Mouse (Mus musculus): Measurements from ENCODE around the gene A630001G21Rik. TPM values are rescaled to one million over a fixed set of nuclear protein-coding genes. Genes with fewer than 3 reads are reported as not detected.
A peak's percentile ranks its signal among the peaks of the same experiment; 100 is the strongest.

The A630001G21Rik gene
- total and polyA plus RNA-seq, 3 experiments = 15.4 to 24.0 TPM; not detected in 1

GRCm38 (mm10) chr1:85763386-85763785 lies 15.1 kb downstream of the A630001G21Rik start:
- Histone ChIP-seq H3K27me3 (ENCODE audit: control insufficient read depth in 1 of 2, insufficient read depth in 2 of 2, low read length in 2 of 2) (no peaks in the 10 kb centered on the region), H3K36me3 (ENCODE audit: control insufficient read depth in 1 of 2, insufficient read depth in 2 of 2, low read length in 2 of 2) (peaks cover 0 to 15% of the 10 kb centered on the region in 2 experiments; a peak in 2 of 4 replicates)
- peak; percentile 17 to 47; a peak in 3 of 4 replicates for TF ChIP-seq EP300 (IDR thresholded peaks at IDR 0.05; ENCODE audit: low read depth in 1 of 2, low read length in 2 of 2)
- TF ChIP-seq CTCF (IDR thresholded peaks at IDR 0.05 in 2 of 3, conservative IDR thresholded peaks at IDR 0.05 in 1 of 3; ENCODE audit: control insufficient read depth in 1 of 3, insufficient read depth in 1 of 3, low read depth in 2 of 3, low read length in 3 of 3, poor library complexity in 1 of 3, severe bottlenecking in 1 of 3) = no peak
- TF ChIP-seq HCFC1 (IDR thresholded peaks at IDR 0.05; ENCODE audit: low read depth, low read length) = no peak
- TF ChIP-seq CHD1 (IDR thresholded peaks at IDR 0.05; ENCODE audit: low read depth, low read length) = no peak
- TF ChIP-seq MEF2A (IDR thresholded peaks at IDR 0.05; ENCODE audit: extremely low read depth, insufficient replicate concordance, low read depth, low read length, poor library complexity, severe bottlenecking) = no peak
- TF ChIP-seq NRF1 (IDR thresholded peaks at IDR 0.05; ENCODE audit: insufficient read depth, low read depth, low read length, poor library complexity, severe bottlenecking) = no peak
- TF ChIP-seq MYB (IDR thresholded peaks at IDR 0.05; ENCODE audit: low read depth, low read length) = no peak
- 0 out of 2 replicates have a peak, but pooled peaks have one; percentile 9 for TF ChIP-seq ETS1 (IDR thresholded peaks at IDR 0.05; ENCODE audit: low read depth, low read length)
- TF ChIP-seq GATA1 (IDR thresholded peaks at IDR 0.05; ENCODE audit: low read depth, low read length) = peak; percentile 19; the same call in 1 of the 2 replicates
- TF ChIP-seq ELF1 (IDR thresholded peaks at IDR 0.05; ENCODE audit: low read depth, low read length) = no peak
- TF ChIP-seq ZKSCAN1 (IDR thresholded peaks at IDR 0.05; ENCODE audit: low read depth, low read length) = no peak
- no peak for TF ChIP-seq GABPA (IDR thresholded peaks at IDR 0.05; ENCODE audit: low read depth, low read length)
- TF ChIP-seq SIN3A (IDR thresholded peaks at IDR 0.05; ENCODE audit: low read length) = no peak
- TF ChIP-seq TAL1 (IDR thresholded peaks at IDR 0.05; ENCODE audit: low read length) = peak; percentile 16; the same call in 1 of the 2 replicates
- TF ChIP-seq E2F4 (IDR thresholded peaks at IDR 0.05; ENCODE audit: borderline replicate concordance, low read depth, low read length) = no peak
- peak; percentile 77 for TF ChIP-seq RCOR1 (IDR thresholded peaks at IDR 0.05; ENCODE audit: low read depth, low read length)
- TF ChIP-seq TBP (IDR thresholded peaks at IDR 0.05; ENCODE audit: low read depth, low read length) = no peak
- TF ChIP-seq MXI1 (IDR thresholded peaks at IDR 0.05; ENCODE audit: low read depth, low read length) = no peak
- TF ChIP-seq ZMIZ1 (IDR thresholded peaks at IDR 0.05; ENCODE audit: low read depth, low read length) = no peak
- TF ChIP-seq UBTF (IDR thresholded peaks at IDR 0.05; ENCODE audit: borderline replicate concordance, insufficient read depth, low read depth, low read length) = no peak
- no peak for TF ChIP-seq JUND (IDR thresholded peaks at IDR 0.05; ENCODE audit: low read depth, low read length)
- no peak for TF ChIP-seq POLR2AphosphoS2 (IDR thresholded peaks at IDR 0.05; ENCODE audit: low read length)
- TF ChIP-seq ZC3H11A (IDR thresholded peaks at IDR 0.05; ENCODE audit: low read depth, low read length) = no peak

More at GRCm38 (mm10) chr1:85763386-85763785, 15.1 kb downstream of the A630001G21Rik start:
- Histone ChIP-seq H3K79me2 (ENCODE audit: control insufficient read depth, insufficient read depth, low read length, poor library complexity) (no peaks in the 10 kb centered on the region), H3K4me3 (ENCODE audit: control insufficient read depth in 1 of 2, insufficient read depth in 1 of 2, low read depth in 2 of 2, low read length in 2 of 2) (no peak overlapping the region), H3K4me1 (ENCODE audit: control insufficient read depth in 1 of 2, insufficient read depth in 2 of 2, low read length in 2 of 2) (peaks cover 6 to 17% of the 10 kb centered on the region in 2 experiments), H3K9me3 (replicated peaks; ENCODE audit: insufficient read depth, low read length) (no peaks in the 10 kb centered on the region), H3K9ac (ENCODE audit: control insufficient read depth, low read depth, low read length, poor library complexity, severe bottlenecking) (no peak overlapping the region), H3K27ac (ENCODE audit: control insufficient read depth, low read depth, low read length) (no peak overlapping the region)
- peak; percentile 73 for DNase-seq (ENCODE audit: low read depth, low spot score)

All from MEL (cell line).